Mouse (Mus musculus) heart, postnatal 0 days (tissue): ENCODE data around the gene Grk5. TPM values are rescaled to one million over a fixed set of nuclear protein-coding genes. Genes with fewer than 3 reads are reported as not detected.
A peak's percentile ranks its signal among the peaks of the same experiment; 100 is the strongest.

Experiments used
- ATAC-seq: fragments of 200-750 bp; cut with Nextera tagmentation; 2 replicates; pipeline ENCODE4 v1.8.0; 2017; ENCODE audit warnings: low read depth, moderate number of reproducible peaks, moderate library complexity; ENCODE audit not compliant: insufficient read depth
- DNase-seq: peaks from one replicate; pipeline ENCODE4 v3.0.0-alpha.2; 2016; ENCODE audit warnings: low spot score
- H3K27ac ChIP-seq: fragments of 300-500 bp; sonication (generic); 2 replicates; pipeline ENCODE4 v1.5.1; 2014; ENCODE audit warnings: low read depth, mild to moderate bottlenecking
- H3K27me3 ChIP-seq: fragments of 300-500 bp; sonication (generic); 2 replicates; pipeline ENCODE4 v1.6.1; 2014; ENCODE audit warnings: low read length, mixed read lengths; ENCODE audit not compliant: control insufficient read depth, insufficient read depth
- H3K36me3 ChIP-seq: fragments of 300-500 bp; sonication (generic); replicated peaks from 2 replicates; pipeline ENCODE4 v1.6.1; 2014; ENCODE audit warnings: low read length, mixed read lengths; ENCODE audit not compliant: control insufficient read depth, insufficient read depth
- H3K4me1 ChIP-seq: fragments of 300-500 bp; sonication (generic); 2 replicates; pipeline ENCODE4 v1.6.1; 2014; ENCODE audit warnings: antibody characterized with exemption; ENCODE audit not compliant: control insufficient read depth, insufficient read depth
- H3K4me2 ChIP-seq: fragments of 300-500 bp; sonication (generic); 2 replicates; pipeline ENCODE4 v1.6.1; 2014; ENCODE audit warnings: low read depth, mild to moderate bottlenecking, low read length, moderate library complexity
- H3K4me3 ChIP-seq: fragments of 300-500 bp; sonication (generic); 2 replicates; pipeline ENCODE4 v1.5.1; 2014; ENCODE audit warnings: low read depth, low read length
- H3K9ac ChIP-seq: fragments of 300-500 bp; sonication (generic); replicated peaks from 2 replicates; pipeline ENCODE4 v1.6.1; 2014; ENCODE audit warnings: low read depth, low read length, mixed read lengths
- H3K9me3 ChIP-seq: fragments of 300-500 bp; sonication (generic); replicated peaks from 2 replicates; pipeline ENCODE4 v1.6.1; 2016; ENCODE audit warnings: low read length; ENCODE audit not compliant: control insufficient read depth
- CTCF ChIP-seq: IDR thresholded peaks from 2 replicates; pipeline ENCODE4 v1.5.1; 2016; ENCODE audit warnings: antibody characterized with exemption, control low read depth, low read depth
- EP300 ChIP-seq: IDR thresholded peaks from 2 replicates; pipeline ENCODE4 v1.6.1; 2016; ENCODE audit warnings: antibody characterized with exemption, low read depth
- WGBS: fragments of 180-500 bp; shearing (Covaris S2); extraction: QIAGEN DNeasy Blood & Tissue Kit; methylation state at CpG from one replicate; pipeline ENCODE4 v1.1.7; 2014; 5-methylcytosine and 5-hydroxymethylcytosine counted together
- polyA plus RNA-seq: library from polyadenylated mRNA; unstranded; fragments of >200 nt; fragmentation: Nextera tagmentation; extraction: Ambion mirVana; gene quantifications from 2 replicates; pipeline ENCODE4 v1.2.1, GENCODE M21; 2015
- total RNA-seq: library from RNA; depleted of rRNA; stranded (reverse); fragments of >200 nt; gene quantifications from 2 replicates; pipeline ENCODE4 v1.2.3, GENCODE M21; 2014; ENCODE audit warnings: low replicate concordance

The Grk5 gene
- total and polyA plus RNA-seq, 2 experiments from 2014 or later, result 2.9 to 14.6 TPM

- no peak overlapping the region for H3K4me2 ChIP-seq
- H3K9ac ChIP-seq, result no peak overlapping the region
- H3K4me1 ChIP-seq, result peaks cover 35% of the 10 kb centered on the region
- H3K9me3 ChIP-seq, result no peaks in the 10 kb centered on the region
- no peaks in the 10 kb centered on the region for H3K27me3 ChIP-seq
- peak overlapping the region; percentile 88 for H3K27ac ChIP-seq
- no peaks in the 10 kb centered on the region for H3K36me3 ChIP-seq
- ATAC-seq (no peak), DNase-seq (no peak)
- H3K4me3 ChIP-seq, result no peak overlapping the region
- 87% methylated on average over 1 of the region's 1 CpGs for WGBS
- TF ChIP-seq CTCF (no peak), EP300 (no peak)
These were observed 51.3 kb downstream of the Grk5 start for GRCm38 (mm10) chr19:60940866-60941265.

DNA sequence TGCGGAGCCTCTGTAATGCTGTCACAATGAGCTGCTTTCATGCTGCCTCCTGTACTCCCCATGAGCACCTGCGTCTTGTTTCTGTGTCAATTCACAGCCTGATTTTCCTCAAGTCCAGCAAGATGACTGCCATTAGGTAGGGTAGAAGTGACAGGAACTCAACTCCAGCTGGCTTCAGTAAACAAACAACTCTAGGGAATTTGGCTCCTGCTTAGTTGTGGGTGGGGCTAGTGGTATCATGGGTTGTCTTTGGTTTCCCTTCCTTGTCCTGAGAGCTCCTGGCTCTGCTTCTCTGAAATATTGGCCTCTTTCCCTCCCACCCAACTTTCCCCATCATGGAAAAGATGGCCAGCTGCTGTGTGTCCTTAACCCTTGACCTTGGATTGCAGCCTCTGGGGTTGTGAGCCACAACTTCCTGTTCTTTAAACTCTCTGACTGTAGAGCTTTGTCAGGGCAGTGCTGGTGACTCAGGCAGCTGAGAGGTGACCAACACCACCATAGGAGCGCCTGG, 56.3 kb downstream of the Grk5 start:
- Histone ChIP-seq H3K4me1 (peaks cover 30% of the 10 kb centered on the region), H3K9ac (no peak overlapping the region), H3K27me3 (no peaks in the 10 kb centered on the region), H3K27ac (peak overlapping the region; percentile 90), H3K4me3 (no peak overlapping the region), H3K36me3 (no peaks in the 10 kb centered on the region), H3K9me3 (no peaks in the 10 kb centered on the region), H3K4me2 (no peak overlapping the region)
- ATAC-seq (peak; percentile 63), DNase-seq (peak; percentile 81)
- 60% methylated on average over 3 of the region's 3 CpGs for WGBS
- TF ChIP-seq EP300 (no peak), CTCF (no peak)

- 45% methylated on average over 2 of the region's 2 CpGs for WGBS
- Histone ChIP-seq H3K36me3 (no peaks in the 10 kb centered on the region), H3K4me2 (no peak overlapping the region), H3K4me1 (peaks cover 31% of the 10 kb centered on the region), H3K9me3 (no peaks in the 10 kb centered on the region), H3K27me3 (no peaks in the 10 kb centered on the region), H3K4me3 (no peak overlapping the region), H3K27ac (peak overlapping the region; percentile 90), H3K9ac (no peak overlapping the region)
- TF ChIP-seq EP300 (peak; percentile 67; the same call in 1 of the 2 replicates), CTCF (no peak)
- DNase-seq (peak; percentile 65), ATAC-seq (peak; percentile 54)
These were observed 57.1 kb downstream of the Grk5 start for GRCm38 (mm10) chr19:60946656-60947055.

GRCm38 (mm10) chr19:60948996-60949395, 59.4 kb downstream of the Grk5 start:
- Histone ChIP-seq H3K36me3 (no peaks in the 10 kb centered on the region), H3K9me3 (no peaks in the 10 kb centered on the region), H3K27me3 (no peaks in the 10 kb centered on the region), H3K4me1 (peaks cover 44% of the 10 kb centered on the region), H3K27ac (peak overlapping the region; percentile 68), H3K4me3 (no peak overlapping the region), H3K9ac (no peak overlapping the region), H3K4me2 (no peak overlapping the region)
- TF ChIP-seq CTCF (no peak), EP300 (0 out of 2 replicates have a peak, but pooled peaks have one; percentile 40)
- ATAC-seq (no peak), DNase-seq (no peak)
- WGBS, result 36% methylated on average over 1 of the region's 1 CpGs

DNA sequence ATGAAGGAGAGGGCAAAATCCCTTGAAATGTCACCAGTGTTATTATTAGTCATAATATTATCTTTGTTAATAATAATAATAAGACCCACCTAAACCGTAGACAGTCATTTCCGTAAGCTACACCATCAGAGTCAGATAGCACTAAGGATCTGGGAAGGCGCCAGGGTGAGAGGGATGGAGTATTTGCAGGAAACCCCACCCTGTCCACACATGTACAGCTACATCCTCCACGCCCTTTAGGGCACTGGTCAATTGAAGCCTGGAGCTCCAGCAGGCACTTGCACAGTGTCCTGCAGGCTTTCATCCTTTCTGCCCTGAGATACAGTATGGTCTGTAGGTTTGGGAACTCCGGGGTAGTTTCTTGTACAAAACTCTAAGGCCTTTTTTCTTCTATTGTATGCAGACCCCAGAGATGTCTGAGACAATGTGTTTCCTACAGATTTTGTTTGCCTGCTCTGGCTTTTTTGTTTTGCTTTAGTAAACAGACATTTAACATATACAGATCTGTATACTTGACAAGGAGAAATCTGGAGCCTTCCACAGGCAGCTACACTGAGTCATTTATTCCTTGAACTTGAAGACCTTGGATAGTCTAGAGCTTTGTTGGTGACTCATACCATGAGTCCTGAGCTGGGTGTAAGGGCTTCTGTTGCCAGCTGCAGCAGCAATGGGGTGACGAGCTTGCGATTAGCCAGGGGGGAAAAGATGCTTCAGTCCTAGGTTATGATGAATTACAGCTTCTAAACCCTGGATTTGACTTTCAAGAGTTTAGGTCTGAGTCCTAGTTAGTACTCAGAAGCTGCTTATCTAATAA, 60.7 kb downstream of the Grk5 start:
- Histone ChIP-seq H3K4me3 (no peak overlapping the region), H3K4me1 (peaks cover 44% of the 10 kb centered on the region)
- peak; percentile 57; the same call in 1 of the 2 replicates for ATAC-seq

More for the DNA sequence above, 60.7 kb downstream of the Grk5 start:
- Histone ChIP-seq H3K9me3 (no peaks in the 10 kb centered on the region), H3K9ac (no peak overlapping the region), H3K36me3 (no peaks in the 10 kb centered on the region), H3K27me3 (no peaks in the 10 kb centered on the region), H3K27ac (peak overlapping the region; percentile 70), H3K4me2 (no peak overlapping the region)
- TF ChIP-seq EP300 (peak; percentile 74), CTCF (no peak)
- peak; percentile 57 for DNase-seq
- WGBS, result 49% methylated on average over 7 of the region's 7 CpGs
